ENCODE assay signal across 1 mouse cellular context in genomic region chr6:83774781-83775563, GRCm38 (mm10).
TF ChIP-seq lines count a peak whose summit lies in the region.

No protein-coding gene starts in this region.

TF ChIP-seq in CH12.LX, 34 proteins besides CTCF, POLR2A, EP300 and RAD21:
- no peak for TF ChIP-seq KAT2A (IDR thresholded peaks at IDR 0.05; ENCODE audit: insufficient replicate concordance, low read length)
- TF ChIP-seq MAZ (IDR thresholded peaks at IDR 0.05; ENCODE audit: low read depth, low read length) = no peak
- no peak for TF ChIP-seq ZNF384 (IDR thresholded peaks at IDR 0.05; ENCODE audit: low read depth, low read length)
- no peak for TF ChIP-seq BHLHE40 (IDR thresholded peaks at IDR 0.05; ENCODE audit: low read depth, low read length)
- TF ChIP-seq MAX (IDR thresholded peaks at IDR 0.05; ENCODE audit: low read length) = no peak
- TF ChIP-seq ETS1 (conservative IDR thresholded peaks at IDR 0.05; ENCODE audit: low read depth, low read length) = no peak
- no peak for TF ChIP-seq JUN (IDR thresholded peaks at IDR 0.05; ENCODE audit: insufficient read depth, low read depth, low read length)
- TF ChIP-seq SIN3A (IDR thresholded peaks at IDR 0.05; ENCODE audit: low read length) = no peak; the same call in 1 of the 2 replicates
- no peak for TF ChIP-seq SMC3 (IDR thresholded peaks at IDR 0.05; ENCODE audit: low read depth, low read length)
- no peak for TF ChIP-seq JUND (conservative IDR thresholded peaks at IDR 0.05; ENCODE audit: low read depth, low read length)
- TF ChIP-seq ZC3H11A (IDR thresholded peaks at IDR 0.05; ENCODE audit: low read depth, low read length) = no peak
- TF ChIP-seq NELFE (IDR thresholded peaks at IDR 0.05; ENCODE audit: low read depth, low read length) = no peak
- no peak for TF ChIP-seq MAFK (IDR thresholded peaks at IDR 0.05; ENCODE audit: insufficient replicate concordance, low read length)
- no peak for TF ChIP-seq POLR2AphosphoS2 (IDR thresholded peaks at IDR 0.05; ENCODE audit: low read depth, low read length)
- TF ChIP-seq HCFC1 (IDR thresholded peaks at IDR 0.05; ENCODE audit: low read depth, low read length) = no peak
- no peak for TF ChIP-seq GABPA (IDR thresholded peaks at IDR 0.05; ENCODE audit: insufficient replicate concordance, low read depth, low read length)
- TF ChIP-seq MXI1 (IDR thresholded peaks at IDR 0.05; ENCODE audit: low read depth, low read length) = no peak
- TF ChIP-seq IRF4 (IDR thresholded peaks at IDR 0.05; ENCODE audit: low read depth, low read length) = no peak
